Mouse (Mus musculus) liver, embryonic 14.5 days (tissue): Measurements from ENCODE around the gene Gpatch4. TPM values are rescaled to one million over a fixed set of nuclear protein-coding genes. Genes with fewer than 3 reads are reported as not detected.

Source experiments
- ATAC-seq: fragments of 200-750 bp; cut with Nextera tagmentation; 2 replicates; pipeline ENCODE4 v1.8.0; 2017; ENCODE audit warnings: moderate number of reproducible peaks, mild to moderate bottlenecking, moderate library complexity; ENCODE audit not compliant: insufficient read depth
- DNase-seq, 3 experiments: peaks; one replicate each; pipeline ENCODE4 v3.0.0-alpha.2; 2012 to 2013; ENCODE audit warnings: low read depth in 3 of 3, low spot score in 3 of 3
- H3K27ac ChIP-seq: fragments of 300-500 bp; sonication (generic); 2 replicates; pipeline ENCODE4 v1.5.1; 2014; ENCODE audit warnings: moderate library complexity, mild to moderate bottlenecking, control low read depth, inconsistent platforms
- H3K27me3 ChIP-seq: fragments of 300-500 bp; sonication (generic); 2 replicates; pipeline ENCODE4 v1.6.1; 2014; ENCODE audit warnings: mild to moderate bottlenecking, low read length, moderate library complexity; ENCODE audit not compliant: control insufficient read depth, insufficient read depth
- H3K36me3 ChIP-seq: fragments of 300-500 bp; sonication (generic); replicated peaks from 2 replicates; pipeline ENCODE4 v1.6.1; 2014; ENCODE audit warnings: low read depth; ENCODE audit not compliant: control insufficient read depth, insufficient read depth
- H3K4me1 ChIP-seq, 2 experiments: fragments of 200-500 bp in 1 of 2; fragments of 300-500 bp in 1 of 2; sonication (generic) in 1 of 2; replicated peaks; 2 replicates each; pipeline ENCODE4 v1.6.1; 2012 to 2014; ENCODE audit warnings: antibody characterized with exemption in 1 of 2, inconsistent platforms in 1 of 2, low read length in 1 of 2; ENCODE audit not compliant: control insufficient read depth in 2 of 2, insufficient read depth in 2 of 2
- H3K4me2 ChIP-seq: fragments of 300-500 bp; sonication (generic); 2 replicates; pipeline ENCODE4 v1.6.1; 2014; ENCODE audit warnings: low read depth, mild to moderate bottlenecking, control low read depth, moderate library complexity
- H3K4me3 ChIP-seq, 2 experiments: fragments of 200-500 bp in 1 of 2; fragments of 300-500 bp in 1 of 2; sonication (generic) in 1 of 2; 2 replicates each; pipeline ENCODE4 v1.5.1; 2012 to 2014; ENCODE audit warnings: low read depth in 2 of 2, low read length in 2 of 2, mild to moderate bottlenecking in 2 of 2, control low read depth in 1 of 2, inconsistent platforms in 1 of 2, moderate library complexity in 1 of 2; ENCODE audit not compliant: insufficient read depth in 1 of 2
- H3K9ac ChIP-seq: fragments of 300-500 bp; sonication (generic); replicated peaks from 2 replicates; pipeline ENCODE4 v1.6.1; 2014; ENCODE audit warnings: mild to moderate bottlenecking, control low read depth, moderate library complexity
- H3K9me3 ChIP-seq: fragments of 300-500 bp; sonication (generic); 2 replicates; pipeline ENCODE4 v1.6.1; 2016; ENCODE audit warnings: low read length, mixed read lengths; ENCODE audit not compliant: control insufficient read depth
- CTCF ChIP-seq: IDR thresholded peaks from 2 replicates; pipeline ENCODE4 v1.5.1; 2016; ENCODE audit warnings: antibody characterized with exemption, low read depth, control low read depth
- EP300 ChIP-seq: IDR thresholded peaks from 2 replicates; pipeline ENCODE4 v1.6.1; 2016; ENCODE audit warnings: antibody characterized with exemption, low read depth
- WGBS: fragments of 180-500 bp; shearing (Covaris S2); extraction: QIAGEN DNeasy Blood & Tissue Kit; methylation state at CpG from one replicate; pipeline ENCODE4 v1.1.7; 2014; ENCODE audit not compliant: insufficient replicate concordance; 5-methylcytosine and 5-hydroxymethylcytosine counted together
- polyA plus RNA-seq, 2 experiments: library from polyadenylated mRNA; depleted of rRNA in 1 of 2; stranded (reverse) in 1 of 2; unstranded in 1 of 2; fragments of >200 nt; fragmentation: Nextera tagmentation in 1 of 2; extraction: Ambion mirVana in 1 of 2; gene quantifications; 2 replicates each; pipeline versions ENCODE4 v1.2.1 to v1.2.3; 2012 to 2014

Gpatch4 gene
- polyA plus RNA-seq, 2 experiments, result 11.5 to 19.0 TPM

GRCm38 (mm10) chr3:88005822-88006786, 36.8 kb upstream of the Gpatch4 start:
- Histone ChIP-seq H3K36me3 (no peaks in the 10 kb centered on the region), H3K4me1 (no peaks in the 10 kb centered on the region), H3K27me3 (peaks cover 17% of the 10 kb centered on the region), H3K9me3 (no peaks in the 10 kb centered on the region; the same call in 1 of the 2 replicates), H3K27ac (no peak overlapping the region), H3K4me3 (no peak overlapping the region), H3K9ac (no peak overlapping the region), H3K4me2 (no peak overlapping the region)
- DNase-seq (no peak), ATAC-seq (no peak)
- WGBS, result 62% methylated on average over 18 of the region's 18 CpGs
- TF ChIP-seq EP300 (no peak), CTCF (peak; percentile 86)

- H3K36me3 ChIP-seq, result no peaks in the 10 kb centered on the region
- no peaks in the 10 kb centered on the region for H3K4me1 ChIP-seq
- no peak overlapping the region for H3K9ac ChIP-seq
- no peaks in the 10 kb centered on the region; the same call in 1 of the 2 replicates for H3K9me3 ChIP-seq
- DNase-seq (peak in 1 of 3 experiments; percentile 20), ATAC-seq (no peak)
- H3K4me2 ChIP-seq, result no peak overlapping the region
- TF ChIP-seq CTCF (peak; percentile 60), EP300 (no peak)
- no peak overlapping the region for H3K27ac ChIP-seq
- no peak overlapping the region for H3K4me3 ChIP-seq
- no peaks in the 10 kb centered on the region for H3K27me3 ChIP-seq
- WGBS, result 2% methylated on average over 6 of the region's 6 CpGs
Measured at GRCm38 (mm10) chr3:88010634-88011265, 32.2 kb upstream of the Gpatch4 start.

- peak; percentile 76 for ATAC-seq
- WGBS, result 2% methylated on average over 66 of the region's 66 CpGs
- peaks cover 66% of the 10 kb centered on the region for H3K27me3 ChIP-seq
Measured at GRCm38 (mm10) chr3:88022322-88023191, 20.4 kb upstream of the Gpatch4 start.

GRCm38 (mm10) chr3:88023192-88024074, 19.5 kb upstream of the Gpatch4 start:
- peak overlapping the region; percentile 70 for H3K4me2 ChIP-seq
- TF ChIP-seq CTCF (no peak), EP300 (no peak)
- WGBS, result 2% methylated on average over 81 of the region's 81 CpGs
- H3K36me3 ChIP-seq, result no peaks in the 10 kb centered on the region
- peaks cover 66% of the 10 kb centered on the region for H3K27me3 ChIP-seq
- peak; percentile 23; the same call in 1 of the 2 replicates for ATAC-seq
- H3K27ac ChIP-seq, result no peak overlapping the region
- no peak for DNase-seq
- H3K9ac ChIP-seq, result no peak overlapping the region
- H3K4me1 ChIP-seq, result no peaks in the 10 kb centered on the region
- no peaks in the 10 kb centered on the region; the same call in 1 of the 2 replicates for H3K9me3 ChIP-seq
- H3K4me3 ChIP-seq, result peak overlapping the region; percentile 26 to 44

More at GRCm38 (mm10) chr3:88022322-88023191, 20.4 kb upstream of the Gpatch4 start:
- Histone ChIP-seq H3K9me3 (no peaks in the 10 kb centered on the region), H3K4me1 (no peaks in the 10 kb centered on the region), H3K4me3 (peak overlapping the region; percentile 26 to 44), H3K27ac (no peak overlapping the region), H3K4me2 (peak overlapping the region; percentile 70), H3K9ac (no peak overlapping the region), H3K36me3 (no peaks in the 10 kb centered on the region)
- DNase-seq, result peak; percentile 56 to 70 (median 60)
- TF ChIP-seq CTCF (no peak), EP300 (no peak)
